In the genomic region with DNA sequence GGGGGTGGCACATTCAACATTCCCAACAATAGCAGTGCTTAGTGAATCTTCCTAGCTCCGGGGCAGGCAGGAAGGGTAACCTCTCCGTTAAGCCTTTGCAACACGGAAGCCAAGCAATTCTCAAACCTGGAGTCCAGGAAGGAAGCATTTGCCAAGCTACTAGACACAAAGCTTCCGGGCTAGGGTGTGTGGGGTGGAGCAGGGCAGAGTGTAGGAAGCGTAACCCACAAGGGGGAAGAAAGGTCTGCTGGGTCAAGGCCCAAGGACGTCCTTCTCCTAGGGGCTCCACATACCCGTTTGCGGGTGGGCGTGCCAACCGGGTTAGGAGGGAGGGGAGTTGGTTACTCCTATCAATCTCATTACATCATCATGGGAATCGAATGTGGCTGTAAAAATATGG, we compare ENCODE assay signal across 13 mouse cellular contexts. TPM values are rescaled to one million over a fixed set of nuclear protein-coding genes. Genes with fewer than 3 reads are reported as not detected.
A peak's percentile ranks its signal among the peaks of the same experiment; 100 is the strongest.
DNase-seq lines count a peak whose midpoint lies in the region; ATAC-seq and TF ChIP-seq lines count a peak whose summit lies in the region.
"Not testable (repeated sequence)": the region's sequence is repeated elsewhere in the genome, so short reads cannot be mapped to it uniquely, and the experiment has no call there.
"Had no signal": no experiment of that assay in that cellular context is flagged by ENCODE, and none has a peak within 500 bp of the region (broad histone marks: within the 10 kb centered on the region; RNA-seq: fewer than 3 reads in every experiment).

No protein-coding gene starts in this region.

- not testable (repeated sequence) for H3K27me3 ChIP-seq in limb, embryonic 14.5 days (ENCODE audit: control insufficient read depth, insufficient read depth, low read length)

- not testable (repeated sequence) for H3K4me2 ChIP-seq in limb, embryonic 14.5 days (replicated peaks; ENCODE audit: low read depth, low read length, severe bottlenecking)

- not testable (repeated sequence) for H3K27ac ChIP-seq in limb, embryonic 14.5 days (replicated peaks; ENCODE audit: low read depth, low read length)

- H3K4me3 ChIP-seq in limb, embryonic 14.5 days (replicated peaks; ENCODE audit: low read length), result not testable (repeated sequence)

- not testable (repeated sequence) for H3K4me1 ChIP-seq in limb, embryonic 14.5 days (ENCODE audit: control insufficient read depth, insufficient read depth, low read length)

- peak; percentile 87 for ATAC-seq in granulocyte monocyte progenitor cell, adult 5-6 weeks (replicated peaks; ENCODE audit: poor library complexity, severe bottlenecking)
- ATAC-seq in limb, embryonic 14.5 days (ENCODE audit: low FRiP score, low read depth), result 0 out of 2 replicates have a peak, but pooled peaks have one; percentile 2

- H3K36me3 ChIP-seq in limb, embryonic 14.5 days (ENCODE audit: control insufficient read depth, insufficient read depth, low read length), result not testable (repeated sequence)

- TF ChIP-seq POLR2A in limb, embryonic 14.5 days (IDR thresholded peaks at IDR 0.05; ENCODE audit: borderline replicate concordance, extremely low read depth, insufficient read depth, insufficient read length), result not testable (repeated sequence)

- WGBS in limb, embryonic 14.5 days, result 72% methylated on average over 5 of the region's 11 CpGs

- not testable (repeated sequence) for H3K9ac ChIP-seq in limb, embryonic 14.5 days (ENCODE audit: low read depth, low read length, severe bottlenecking)

- not testable (repeated sequence) for H3K9me3 ChIP-seq in limb, embryonic 14.5 days (ENCODE audit: control insufficient read depth, low read length)

- DNase-seq in CD4-positive helper T cell, adult 2 months (ENCODE audit: low read depth, low spot score), result peak; percentile 18
- peak; percentile 17 for DNase-seq in c-Kit-positive CD71-negative TER-119-negative erythroid progenitor cells, embryonic 14.5 days (ENCODE audit: low read depth)
- peak; percentile 54 for DNase-seq in kidney, adult 9 months
- not testable (repeated sequence) for DNase-seq in limb, embryonic 14.5 days (ENCODE audit: low spot score)
- peak; percentile 43 to 44 for DNase-seq in lung, postnatal 4 days
- DNase-seq in skeletal muscle tissue, adult 2 months (ENCODE audit: low read depth, low spot score), result peak; percentile 2
- peak; percentile 37 for DNase-seq in thymus, postnatal 4 days

RNA-seq across cellular contexts. Expression of gene Gm49673, which starts 31.2 kb away (rescaled TPM):
- not detected in 2 replicates for total RNA-seq in granulocyte monocyte progenitor cell, adult 5-6 weeks (2014; fragmentation: Nextera tagmentation)
- total RNA-seq in granulocyte monocyte progenitor cell, adult 5-6 weeks (2017), result not detected in 2 replicates
- 0.28 and 0.74 TPM in 2 replicates for polyA plus RNA-seq in limb, embryonic 14.5 days (2012; rRNA removed)
- polyA plus RNA-seq in limb, embryonic 14.5 days (2014; fragmentation: Nextera tagmentation; extraction: Ambion mirVana), result not detected in 2 replicates
- total RNA-seq: heart, adult 2 months had no signal
- polyA plus RNA-seq: heart, adult 2 months; heart, postnatal 0 days; hindbrain, embryonic 13.5 days; intestine, postnatal 0 days; midbrain, embryonic 11.5 days had no signal

RNA-seq across cellular contexts. Expression of gene Rnaset2a, which starts 31.5 kb away (rescaled TPM):
- total RNA-seq in granulocyte monocyte progenitor cell, adult 5-6 weeks (2014; fragmentation: Nextera tagmentation), result 71.8 and 74.2 TPM in 2 replicates
- 57.8 and 62.4 TPM in 2 replicates for total RNA-seq in granulocyte monocyte progenitor cell, adult 5-6 weeks (2017)
- 29.4 and 31.4 TPM in 2 replicates for polyA plus RNA-seq in limb, embryonic 14.5 days (2012; rRNA removed)
- 29.3 and 29.5 TPM in 2 replicates for polyA plus RNA-seq in limb, embryonic 14.5 days (2014; fragmentation: Nextera tagmentation; extraction: Ambion mirVana)

RNA-seq across cellular contexts. Expression of gene Fgfr1op, which starts 48.9 kb away (rescaled TPM):
- total RNA-seq in granulocyte monocyte progenitor cell, adult 5-6 weeks (2014; fragmentation: Nextera tagmentation), result 34.3 and 38.7 TPM in 2 replicates
- total RNA-seq in granulocyte monocyte progenitor cell, adult 5-6 weeks (2017), result 49.2 and 53.3 TPM in 2 replicates
- 12.5 and 16.4 TPM in 2 replicates for polyA plus RNA-seq in limb, embryonic 14.5 days (2012; rRNA removed)
- polyA plus RNA-seq in limb, embryonic 14.5 days (2014; fragmentation: Nextera tagmentation; extraction: Ambion mirVana), result 30.7 and 32.5 TPM in 2 replicates
